Mouse (Mus musculus) thymus, postnatal 4 days (tissue): Measurements from ENCODE around the gene Zfp628.

Experiments used
- DNase-seq: peaks from one replicate; pipeline ENCODE4 v3.0.0; 2021

The Zfp628 gene

GRCm38 (mm10) chr7:4919096-4919495 lies 4.1 kb downstream of the Zfp628 start:
- no peak for DNase-seq

DNA sequence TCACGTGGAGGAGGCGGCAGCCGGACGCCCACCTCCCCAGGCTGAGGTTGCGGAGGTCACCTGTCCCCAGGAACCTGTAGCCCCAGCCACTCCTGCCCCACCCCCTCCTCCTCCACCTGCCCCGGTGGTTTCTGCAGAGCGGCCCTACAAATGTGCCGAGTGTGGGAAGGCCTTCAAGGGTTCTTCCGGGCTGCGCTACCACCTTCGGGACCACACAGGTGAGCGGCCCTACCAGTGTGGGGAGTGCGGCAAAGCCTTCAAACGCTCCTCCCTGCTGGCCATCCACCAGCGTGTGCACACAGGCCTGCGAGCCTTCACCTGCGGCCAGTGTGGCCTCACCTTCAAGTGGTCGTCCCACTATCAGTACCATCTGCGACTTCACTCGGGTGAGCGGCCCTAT lies 5.0 kb downstream of the Zfp628 start:
- DNase-seq: no peak

- no peak for DNase-seq
These were observed 5.5 kb downstream of the Zfp628 start for GRCm38 (mm10) chr7:4920496-4920895.

DNA sequence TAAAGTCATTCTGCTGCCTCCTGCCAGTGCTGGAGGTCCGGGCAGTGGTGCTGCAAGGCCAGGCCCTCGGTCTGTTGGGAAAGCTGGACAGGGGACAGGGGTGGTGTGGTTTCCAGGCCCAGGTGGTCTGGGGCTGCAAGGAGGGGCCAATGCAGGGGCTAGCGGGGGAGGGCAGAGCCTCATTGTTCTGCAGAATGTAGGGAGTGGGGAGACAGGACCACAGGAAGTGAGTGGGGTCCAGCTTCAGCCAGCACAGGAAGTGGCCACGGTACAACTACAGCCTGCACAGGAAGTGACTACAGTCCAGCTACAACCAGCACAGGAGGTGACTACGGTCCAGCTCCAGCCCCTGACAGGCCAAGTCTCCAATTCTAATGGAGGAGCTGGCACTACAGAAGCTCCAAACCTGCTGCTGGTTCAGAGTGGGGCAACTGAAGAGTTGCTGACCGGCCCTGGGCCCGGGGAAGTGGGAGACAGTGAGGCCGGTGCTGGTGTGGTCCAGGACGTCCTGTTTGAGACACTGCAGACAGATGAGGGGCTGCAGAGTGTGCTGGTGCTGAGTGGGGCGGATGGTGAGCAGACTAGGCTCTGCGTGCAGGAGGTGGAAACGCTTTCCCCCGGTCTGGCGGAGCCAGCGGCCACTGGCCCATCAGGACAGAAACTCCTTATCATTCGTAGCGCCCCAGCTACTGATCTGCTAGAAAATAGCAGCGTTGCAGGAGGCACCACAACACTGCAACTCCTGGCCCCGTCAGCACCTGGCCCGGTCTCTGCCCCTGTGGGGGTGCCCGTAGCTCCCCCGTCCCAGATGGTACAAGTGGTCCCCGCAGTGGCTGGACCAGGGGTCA lies 6.2 kb downstream of the Zfp628 start:
- no peak for DNase-seq

- no peak for DNase-seq
These were observed 6.9 kb downstream of the Zfp628 start, which contains the start of gene Nat14 for GRCm38 (mm10) chr7:4921824-4922482. TSS of gene Nat14 (plus strand) at chr7:4922028.

GRCm38 (mm10) chr7:4922508-4922907 lies 7.5 kb downstream of the Zfp628 start:
- peak; percentile 62 for DNase-seq

DNA sequence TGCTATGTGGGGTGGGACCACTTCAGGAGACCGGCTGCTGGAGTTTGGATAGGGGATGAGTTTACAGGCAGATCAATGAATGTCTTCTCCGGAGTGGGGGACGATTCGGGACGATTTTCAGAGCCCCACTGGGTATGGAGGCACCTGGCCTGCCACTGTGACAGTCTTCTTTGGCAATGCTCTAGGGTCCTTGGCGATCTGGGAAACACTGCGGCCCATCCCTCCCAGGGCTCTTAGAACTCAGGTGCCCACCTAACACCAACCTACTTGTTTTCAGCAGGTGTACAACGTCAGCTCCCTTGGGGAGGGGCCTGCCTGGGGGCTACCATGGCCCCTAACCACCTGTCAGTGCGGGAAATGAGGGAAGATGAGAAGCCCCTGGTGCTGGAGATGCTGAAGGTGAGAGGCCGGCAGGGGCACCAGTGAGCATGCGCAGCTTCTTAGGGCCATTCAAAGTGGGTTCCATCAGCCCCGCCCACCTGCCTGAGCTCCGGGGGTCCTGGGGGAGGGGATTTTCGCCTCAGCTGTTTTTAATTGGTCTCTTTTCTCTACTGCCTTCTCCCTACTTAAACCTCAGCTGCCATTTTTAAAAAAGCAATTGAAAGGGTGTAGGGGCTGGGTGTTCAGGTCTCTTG lies 8.0 kb downstream of the Zfp628 start:
- DNase-seq: peak; percentile 61

GRCm38 (mm10) chr7:4923586-4924364 lies 8.8 kb downstream of the Zfp628 start:
- DNase-seq: peak; percentile 26

DNA sequence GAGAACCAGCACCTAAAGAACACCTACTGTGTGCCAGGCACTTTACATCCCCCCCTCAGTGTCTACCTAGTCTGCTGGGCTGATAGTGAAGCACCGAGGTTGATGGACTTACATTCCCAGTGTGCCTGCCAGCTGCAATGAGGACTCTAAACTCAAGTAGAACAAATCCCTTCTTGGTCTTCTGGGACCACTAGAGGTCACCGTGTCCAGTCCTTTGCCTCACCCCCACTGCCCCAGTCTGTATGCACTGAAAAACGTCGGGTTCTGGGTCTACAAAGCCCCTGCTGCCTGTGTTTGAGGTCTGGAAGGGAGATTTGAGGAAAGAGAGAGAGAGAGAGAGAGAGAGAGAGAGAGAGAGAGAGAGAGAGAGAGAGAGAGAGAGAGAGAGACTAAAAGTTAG lies 9.5 kb downstream of the Zfp628 start:
- no peak for DNase-seq

DNA sequence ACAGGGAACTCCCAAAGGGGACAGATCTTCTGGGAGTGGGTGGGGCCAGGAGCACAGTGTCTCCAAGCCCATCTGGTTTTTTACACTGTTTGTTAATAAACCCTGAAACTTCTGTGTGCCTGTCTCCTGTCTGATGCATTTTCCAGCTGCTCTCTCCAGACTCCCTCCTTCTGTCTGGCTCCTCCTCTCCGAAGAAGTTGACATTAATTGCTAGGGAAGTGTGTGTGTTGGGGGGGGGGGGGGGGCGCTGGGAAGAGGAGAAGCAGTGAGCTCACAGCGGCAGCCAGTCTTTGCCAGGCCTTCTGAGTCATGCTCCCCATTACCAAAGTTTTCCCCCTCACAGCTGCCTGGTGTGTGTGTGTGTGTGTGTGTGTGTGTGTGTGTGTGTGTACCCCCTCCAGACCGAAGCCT lies 9.9 kb downstream of the Zfp628 start:
- no peak for DNase-seq

DNA sequence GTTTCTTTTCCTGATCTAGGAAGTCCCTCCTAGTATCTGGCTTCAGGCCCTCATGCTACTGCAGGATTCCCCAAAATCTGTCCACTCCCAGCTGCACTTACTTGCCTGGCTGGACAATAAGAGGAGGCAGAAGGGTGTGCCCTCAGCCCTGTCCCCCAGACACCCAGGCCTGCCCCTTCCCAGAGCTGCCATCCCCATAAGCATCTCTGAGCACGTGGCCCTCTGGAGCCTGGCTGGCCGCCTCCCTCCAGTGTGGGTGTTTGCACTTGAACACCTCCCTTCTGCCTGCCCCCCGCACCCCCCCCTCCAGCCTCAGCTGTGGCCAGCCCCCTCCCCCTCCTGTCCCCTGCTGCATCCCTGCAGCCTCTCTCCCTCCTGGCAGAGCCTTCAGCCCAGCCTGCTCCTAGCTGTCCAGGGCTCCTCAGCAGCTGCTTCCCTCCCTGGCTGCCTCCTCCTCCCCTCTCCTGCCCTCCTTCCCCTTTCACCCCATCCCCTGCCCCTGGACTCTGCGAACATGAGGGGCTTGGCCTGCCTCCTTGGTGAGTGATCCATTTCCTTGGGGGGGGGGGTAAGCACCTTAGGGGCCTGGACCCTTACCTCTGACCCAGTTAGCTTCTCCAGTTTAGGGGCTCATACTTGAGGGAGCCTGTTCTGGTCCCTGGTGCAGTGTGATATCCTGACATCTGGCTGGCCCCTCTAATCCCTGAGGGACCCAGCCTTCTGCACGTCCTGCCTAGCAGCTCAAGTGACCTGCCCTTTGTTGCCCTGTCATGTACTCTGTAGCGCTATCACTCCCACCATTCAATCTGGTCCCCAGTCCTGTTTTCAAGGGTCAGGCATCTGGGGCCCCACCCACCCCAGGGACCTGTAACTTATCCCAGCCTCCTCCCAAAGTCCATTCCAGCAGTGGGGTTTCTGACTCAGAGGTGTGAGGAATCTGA lies 10.7 kb downstream of the Zfp628 start, which contains the start of gene Ssc5d:
Gene Ssc5d (plus strand): TSS at position 345 of the 941 bp plus-strand sequence.
- DNase-seq: no peak

GRCm38 (mm10) chr7:4926849-4927248 lies 11.8 kb downstream of the Zfp628 start:
- no peak for DNase-seq

DNA sequence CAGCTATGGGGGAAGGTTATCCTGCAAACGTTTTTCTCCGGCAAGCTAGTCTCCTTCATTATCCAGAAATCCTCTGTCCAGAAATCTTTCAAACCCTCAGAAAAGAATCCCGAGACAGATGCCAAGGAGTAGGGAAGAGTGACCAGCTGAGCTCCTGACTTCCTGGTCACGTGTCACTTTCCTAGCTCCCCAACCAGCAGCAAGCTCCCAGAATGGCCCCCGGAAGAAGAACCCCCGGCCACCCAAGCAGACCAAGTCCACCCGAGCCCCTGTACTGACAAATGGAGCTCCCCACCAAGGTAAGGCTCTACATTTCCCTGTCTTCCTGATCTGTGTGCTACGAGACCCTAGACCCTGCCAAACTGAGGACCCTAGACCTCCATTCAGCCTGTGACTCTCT lies 12.7 kb downstream of the Zfp628 start:
- DNase-seq: no peak

DNA sequence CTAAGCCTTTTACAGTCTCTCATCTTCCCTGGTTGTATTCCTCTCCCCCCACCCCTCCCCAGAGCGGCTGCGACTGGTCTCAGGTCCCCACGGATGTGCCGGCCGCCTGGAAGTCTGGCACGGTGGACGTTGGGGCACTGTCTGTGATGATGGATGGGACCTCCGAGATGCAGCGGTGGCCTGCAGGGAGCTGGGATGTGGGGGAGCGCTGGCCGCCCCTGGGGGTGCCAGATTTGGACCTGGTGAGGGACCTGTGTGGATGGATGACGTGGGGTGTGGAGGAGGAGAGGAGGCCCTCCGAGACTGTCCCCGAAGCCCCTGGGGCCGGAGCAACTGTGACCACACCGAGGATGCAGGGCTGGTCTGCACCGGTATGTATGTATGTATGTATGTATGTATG lies 13.3 kb downstream of the Zfp628 start:
- no peak for DNase-seq

DNA sequence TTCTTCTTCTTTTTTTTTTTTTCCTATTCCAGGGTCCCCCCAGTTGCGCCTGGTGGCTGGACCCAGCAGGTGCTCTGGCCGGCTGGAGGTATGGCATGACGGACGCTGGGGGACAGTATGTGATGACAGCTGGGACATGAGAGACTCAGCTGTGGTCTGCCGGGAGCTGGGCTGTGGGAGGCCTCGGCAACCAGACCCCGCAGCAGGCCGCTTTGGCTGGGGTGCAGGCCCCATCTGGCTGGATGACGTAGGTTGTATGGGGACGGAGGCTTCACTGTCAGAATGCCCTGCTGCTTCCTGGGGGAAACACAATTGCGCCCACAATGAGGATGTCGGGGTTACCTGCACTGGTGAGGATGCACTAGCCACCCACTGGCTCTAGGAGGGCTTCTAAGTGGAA lies 18.1 kb downstream of the Zfp628 start:
- no peak for DNase-seq

DNA sequence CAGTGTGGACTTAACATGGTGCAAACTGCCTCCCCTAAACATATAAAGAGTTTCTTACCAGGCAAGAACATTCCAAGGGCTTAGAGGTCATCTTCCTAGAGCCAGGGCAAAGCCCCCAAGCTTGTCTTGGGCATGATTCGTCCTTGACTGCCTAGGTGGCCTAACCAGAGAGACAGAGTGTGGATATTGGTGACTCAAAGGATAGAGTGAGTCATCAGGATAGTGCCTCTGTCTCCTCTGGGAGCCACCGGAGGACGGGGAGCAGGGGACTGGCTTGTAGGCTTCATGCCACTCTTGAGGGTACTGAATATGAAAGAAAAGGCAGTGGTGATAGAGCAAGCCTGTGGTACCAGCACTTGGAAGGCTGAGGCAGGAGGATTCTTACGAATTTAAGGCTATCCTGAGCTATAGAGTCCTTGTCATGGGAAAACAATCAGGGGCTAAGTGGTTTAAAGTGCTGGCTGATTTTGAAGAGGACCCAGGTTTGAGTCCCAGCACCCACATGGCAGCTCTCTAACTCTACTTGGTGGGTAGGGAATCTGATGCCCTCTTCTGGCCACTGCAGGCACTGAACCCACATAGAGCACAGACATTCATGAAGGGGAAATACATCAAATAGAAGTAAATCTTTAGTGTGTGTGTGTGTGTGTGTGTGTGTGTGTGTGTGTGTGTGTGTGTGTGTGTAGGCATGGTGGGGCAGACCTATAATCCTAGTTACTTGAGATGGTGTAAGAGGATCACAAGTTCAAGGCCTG lies 19.3 kb downstream of the Zfp628 start:
- no peak for DNase-seq

DNA sequence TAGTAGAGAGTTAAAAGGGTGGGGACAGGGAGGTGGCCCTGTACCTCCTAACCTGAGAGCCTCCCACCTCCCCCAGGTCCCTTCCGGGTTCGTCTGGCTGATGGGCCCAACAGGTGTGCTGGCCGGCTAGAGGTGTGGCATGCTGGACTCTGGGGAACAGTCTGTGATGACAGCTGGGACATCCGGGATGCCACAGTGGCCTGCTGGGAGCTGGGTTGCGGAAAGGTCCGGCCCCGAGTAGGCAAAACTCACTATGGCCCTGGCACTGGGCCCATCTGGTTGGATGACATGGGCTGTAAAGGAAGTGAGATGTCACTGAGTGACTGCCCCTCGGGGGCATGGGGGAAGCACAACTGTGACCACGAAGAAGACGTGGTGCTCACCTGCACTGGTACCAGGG lies 21.8 kb downstream of the Zfp628 start:
- DNase-seq: no peak

DNA sequence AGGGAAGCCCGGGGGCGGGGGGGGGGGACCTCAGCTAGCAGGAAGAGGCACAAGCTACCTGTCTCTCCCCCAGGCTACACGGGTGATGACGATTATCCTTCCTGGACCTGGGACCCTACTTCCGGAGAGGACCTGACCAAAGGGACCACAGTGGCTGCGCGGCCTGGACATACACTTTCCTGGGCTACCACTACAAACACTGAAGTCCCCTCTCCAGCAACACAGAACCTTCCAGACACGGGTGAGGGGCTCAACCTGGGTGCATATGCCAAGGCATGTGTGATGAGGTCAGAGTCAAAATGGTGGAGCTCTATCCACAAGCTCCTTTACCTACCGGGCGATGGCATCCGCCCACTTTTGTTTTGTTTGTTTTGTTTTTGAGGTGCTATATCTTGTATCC lies 22.4 kb downstream of the Zfp628 start:
- no peak for DNase-seq

DNA sequence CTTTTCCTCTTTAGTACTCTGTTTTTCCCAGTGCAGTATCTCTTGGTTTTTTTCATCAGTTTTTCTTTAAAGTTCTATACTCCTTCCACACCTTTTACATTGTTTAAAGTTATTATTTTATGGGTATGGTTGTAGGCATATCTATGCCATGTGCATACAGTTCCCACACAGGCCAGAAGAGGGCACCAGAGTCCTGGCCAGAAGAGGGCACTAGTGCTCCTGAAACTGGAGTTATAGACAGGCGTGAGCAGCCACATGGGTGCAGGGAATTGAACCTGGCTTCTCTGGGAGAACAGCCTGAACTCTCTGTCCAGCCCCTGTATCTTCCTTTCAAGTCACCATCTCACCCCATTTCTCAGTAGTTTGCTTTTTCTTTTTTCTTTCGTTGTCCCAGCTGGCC lies 23.4 kb downstream of the Zfp628 start:
- DNase-seq: peak; percentile 91

GRCm38 (mm10) chr7:4940068-4940479 lies 25.1 kb downstream of the Zfp628 start:
- DNase-seq: peak; percentile 92

DNA sequence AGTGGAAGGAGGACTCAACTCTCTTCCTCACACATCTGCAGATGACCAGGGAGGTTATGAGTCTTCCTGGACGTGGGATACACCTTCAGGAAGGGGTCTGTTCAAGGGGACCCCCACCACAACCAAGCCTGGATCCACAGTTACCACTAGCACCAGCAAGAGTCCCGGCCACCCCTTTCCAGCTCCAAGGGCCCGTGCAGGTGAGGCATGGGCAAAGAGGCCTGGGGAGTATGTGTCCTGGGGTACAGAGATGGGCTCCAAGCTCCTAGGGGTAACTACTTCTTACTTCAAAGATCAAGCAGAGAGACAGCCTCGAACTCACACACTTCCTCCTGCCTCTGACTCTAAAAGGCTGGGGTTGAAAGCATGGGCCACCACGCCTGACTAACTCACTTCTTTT lies 27.7 kb downstream of the Zfp628 start:
- DNase-seq: no peak
